Mouse (Mus musculus) liver, embryonic 14.5 days (tissue): ENCODE measurements around the gene Bag6. TPM values are rescaled to one million over a fixed set of nuclear protein-coding genes. Genes with fewer than 3 reads are reported as not detected.
"Not testable (repeated sequence)": the region's sequence is repeated elsewhere in the genome, so short reads cannot be mapped to it uniquely, and the experiment has no call there.

Source experiments
- ATAC-seq: fragments of 200-750 bp; cut with Nextera tagmentation; 2 replicates; pipeline ENCODE4 v1.8.0; 2017; ENCODE audit warnings: moderate number of reproducible peaks, mild to moderate bottlenecking, moderate library complexity; ENCODE audit not compliant: insufficient read depth
- DNase-seq, 3 experiments: peaks; one replicate each; pipeline ENCODE4 v3.0.0-alpha.2; 2012 to 2013; ENCODE audit warnings: low read depth in 3 of 3, low spot score in 3 of 3
- H3K27ac ChIP-seq: fragments of 300-500 bp; sonication (generic); 2 replicates; pipeline ENCODE4 v1.5.1; 2014; ENCODE audit warnings: moderate library complexity, mild to moderate bottlenecking, control low read depth, inconsistent platforms
- H3K27me3 ChIP-seq: fragments of 300-500 bp; sonication (generic); 2 replicates; pipeline ENCODE4 v1.6.1; 2014; ENCODE audit warnings: mild to moderate bottlenecking, low read length, moderate library complexity; ENCODE audit not compliant: control insufficient read depth, insufficient read depth
- H3K36me3 ChIP-seq: fragments of 300-500 bp; sonication (generic); replicated peaks from 2 replicates; pipeline ENCODE4 v1.6.1; 2014; ENCODE audit warnings: low read depth; ENCODE audit not compliant: control insufficient read depth, insufficient read depth
- H3K4me1 ChIP-seq, 2 experiments: fragments of 200-500 bp in 1 of 2; fragments of 300-500 bp in 1 of 2; sonication (generic) in 1 of 2; replicated peaks; 2 replicates each; pipeline ENCODE4 v1.6.1; 2012 to 2014; ENCODE audit warnings: antibody characterized with exemption in 1 of 2, inconsistent platforms in 1 of 2, low read length in 1 of 2; ENCODE audit not compliant: control insufficient read depth in 2 of 2, insufficient read depth in 2 of 2
- H3K4me2 ChIP-seq: fragments of 300-500 bp; sonication (generic); 2 replicates; pipeline ENCODE4 v1.6.1; 2014; ENCODE audit warnings: low read depth, mild to moderate bottlenecking, control low read depth, moderate library complexity
- H3K4me3 ChIP-seq, 2 experiments: fragments of 200-500 bp in 1 of 2; fragments of 300-500 bp in 1 of 2; sonication (generic) in 1 of 2; 2 replicates each; pipeline ENCODE4 v1.5.1; 2012 to 2014; ENCODE audit warnings: low read depth in 2 of 2, low read length in 2 of 2, mild to moderate bottlenecking in 2 of 2, control low read depth in 1 of 2, inconsistent platforms in 1 of 2, moderate library complexity in 1 of 2; ENCODE audit not compliant: insufficient read depth in 1 of 2
- H3K9ac ChIP-seq: fragments of 300-500 bp; sonication (generic); replicated peaks from 2 replicates; pipeline ENCODE4 v1.6.1; 2014; ENCODE audit warnings: mild to moderate bottlenecking, control low read depth, moderate library complexity
- H3K9me3 ChIP-seq: fragments of 300-500 bp; sonication (generic); 2 replicates; pipeline ENCODE4 v1.6.1; 2016; ENCODE audit warnings: low read length, mixed read lengths; ENCODE audit not compliant: control insufficient read depth
- CTCF ChIP-seq: IDR thresholded peaks from 2 replicates; pipeline ENCODE4 v1.5.1; 2016; ENCODE audit warnings: antibody characterized with exemption, low read depth, control low read depth
- EP300 ChIP-seq: IDR thresholded peaks from 2 replicates; pipeline ENCODE4 v1.6.1; 2016; ENCODE audit warnings: antibody characterized with exemption, low read depth
- WGBS: fragments of 180-500 bp; shearing (Covaris S2); extraction: QIAGEN DNeasy Blood & Tissue Kit; methylation state at CpG from one replicate; pipeline ENCODE4 v1.1.7; 2014; ENCODE audit not compliant: insufficient replicate concordance; 5-methylcytosine and 5-hydroxymethylcytosine counted together
- polyA plus RNA-seq, 2 experiments: library from polyadenylated mRNA; depleted of rRNA in 1 of 2; stranded (reverse) in 1 of 2; unstranded in 1 of 2; fragments of >200 nt; fragmentation: Nextera tagmentation in 1 of 2; extraction: Ambion mirVana in 1 of 2; gene quantifications; 2 replicates each; pipeline versions ENCODE4 v1.2.1 to v1.2.3; 2012 to 2014

Bag6 gene
- polyA plus RNA-seq, 2 experiments, result 22.9 to 45.7 TPM

DNA sequence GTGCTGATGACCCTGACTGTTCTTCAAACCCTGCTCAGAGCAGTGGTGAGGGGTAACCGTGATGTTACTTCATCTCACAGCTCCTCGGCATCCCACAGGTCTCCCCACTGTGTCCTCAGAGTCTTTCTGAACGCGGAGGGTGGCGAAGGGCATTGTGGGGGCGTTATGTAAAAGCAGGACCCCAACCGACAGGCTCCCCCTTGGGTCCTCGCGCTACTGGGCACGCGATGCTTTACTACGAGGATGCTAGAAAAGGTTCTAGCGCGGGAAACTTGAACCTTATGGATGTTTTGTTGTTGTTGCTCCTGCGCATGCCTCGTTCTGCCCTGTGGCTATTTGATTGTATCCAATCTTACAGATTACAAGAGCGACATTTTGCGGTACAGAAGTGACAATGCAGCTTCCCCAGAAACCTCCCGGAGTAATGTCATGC lies 13.1 kb upstream of the Bag6 start, which contains the start of gene Csnk2b:
TSS of gene Csnk2b (minus strand) at position 183 of the 433 bp plus-strand sequence.
- H3K9ac ChIP-seq, result peak within 1 kb of the TSS; percentile 92
- peak within 1 kb of the TSS; percentile 98 for H3K4me2 ChIP-seq
- peak within 1 kb of the TSS; percentile 84 to 85 for H3K4me3 ChIP-seq
- no peaks in the 10 kb centered on the region for H3K9me3 ChIP-seq
- H3K4me1 ChIP-seq, result peaks cover 14 to 16% of the 10 kb centered on the region in 2 experiments
- WGBS, result under 1% methylated on average over 19 of the region's 19 CpGs
- TF ChIP-seq EP300, result no peak
- peak; percentile 32; the same call in 1 of the 2 replicates for TF ChIP-seq CTCF
- DNase-seq (peak; percentile 41 to 45 (median 44)), ATAC-seq (no peak; the same call in 1 of the 2 replicates)
- peaks cover 32% of the 10 kb centered on the region for H3K36me3 ChIP-seq
- no peaks in the 10 kb centered on the region for H3K27me3 ChIP-seq
- peak within 1 kb of the TSS; percentile 90 for H3K27ac ChIP-seq

DNA sequence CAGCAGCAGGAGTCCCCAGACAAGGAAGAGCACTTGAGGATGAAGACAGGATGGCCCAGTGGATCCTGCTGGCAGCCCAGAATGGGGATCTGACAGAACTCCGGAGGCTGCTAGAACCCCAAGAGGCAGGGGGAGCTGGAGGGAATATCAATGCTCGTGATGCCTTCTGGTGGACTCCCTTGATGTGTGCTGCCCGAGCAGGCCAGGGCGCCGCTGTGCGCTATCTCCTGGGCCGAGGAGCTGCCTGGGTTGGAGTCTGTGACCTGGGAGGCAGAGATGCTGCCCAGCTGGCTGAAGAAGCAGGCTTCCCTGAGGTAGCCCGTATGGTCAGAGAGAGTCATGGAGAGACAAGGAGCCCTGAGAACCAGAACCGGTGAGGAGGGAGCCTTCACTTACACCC lies 11.7 kb upstream of the Bag6 start:
- H3K9ac ChIP-seq, H3K9me3 ChIP-seq, H3K4me2 ChIP-seq, DNase-seq, H3K27me3 ChIP-seq, H3K4me3 ChIP-seq, H3K27ac ChIP-seq, ATAC-seq: not testable (repeated sequence)
- Histone ChIP-seq H3K4me1 (peaks cover 14 to 19% of the 10 kb centered on the region in 2 experiments), H3K36me3 (peaks cover 22% of the 10 kb centered on the region)
- WGBS, result 84% methylated on average over 9 of the region's 9 CpGs

DNA sequence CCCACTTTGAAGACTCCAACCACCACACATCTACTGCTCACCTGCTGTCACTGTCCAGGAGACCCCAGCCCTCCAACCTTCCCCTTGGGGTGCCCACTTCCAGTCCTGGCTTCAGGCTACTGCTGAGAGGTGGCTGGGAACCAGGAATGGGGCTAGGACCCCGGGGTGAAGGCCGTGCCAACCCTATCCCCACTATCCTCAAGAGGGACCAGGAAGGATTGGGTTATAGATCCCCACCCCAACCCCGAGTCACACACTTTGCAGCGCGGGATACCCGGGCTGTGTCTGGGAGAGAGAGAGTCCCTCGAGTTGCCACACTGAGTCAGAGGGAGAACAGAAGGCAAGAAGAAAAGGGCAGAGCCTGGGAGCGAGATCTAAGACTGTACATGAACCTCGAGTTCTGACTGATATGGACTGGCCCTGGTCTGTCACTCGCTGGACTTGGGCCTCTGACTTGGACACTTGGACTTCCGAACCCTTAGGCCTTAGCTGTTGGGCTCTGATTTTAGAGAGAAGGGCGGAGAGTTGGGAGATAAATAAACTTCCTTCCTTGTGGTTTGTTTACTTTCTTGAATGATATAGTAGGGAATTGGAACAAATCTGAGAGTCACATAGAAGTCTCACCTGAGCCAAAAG lies 10.6 kb upstream of the Bag6 start:
- Histone ChIP-seq H3K4me1 (peaks cover 16 to 19% of the 10 kb centered on the region in 2 experiments), H3K36me3 (peaks cover 13% of the 10 kb centered on the region)
- H3K9me3 ChIP-seq, H3K4me3 ChIP-seq, H3K4me2 ChIP-seq, H3K27ac ChIP-seq, H3K9ac ChIP-seq, DNase-seq, H3K27me3 ChIP-seq, ATAC-seq: not testable (repeated sequence)
- WGBS, result 86% methylated on average over 12 of the region's 12 CpGs

DNA sequence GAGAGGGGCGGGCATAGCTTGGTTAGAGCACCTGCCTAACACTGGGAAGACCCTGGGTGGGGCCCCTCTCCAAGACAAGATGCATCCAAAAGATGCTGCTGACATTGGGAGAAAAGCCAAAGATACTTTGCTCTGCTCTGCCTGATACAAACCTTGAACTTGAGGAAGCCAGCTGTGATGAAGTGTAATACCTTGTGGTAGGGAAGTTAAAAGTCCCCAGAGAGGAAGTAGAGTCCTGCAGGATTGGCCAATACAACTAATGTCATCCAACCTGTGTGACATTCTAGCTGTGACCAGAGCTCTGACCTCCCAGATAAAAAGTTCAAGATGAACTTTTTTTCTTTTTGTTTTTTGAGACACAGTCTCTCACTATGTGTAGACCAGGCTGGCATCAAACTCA lies 9.9 kb upstream of the Bag6 start:
- peaks cover 13 to 14% of the 10 kb centered on the region in 2 experiments for H3K4me1 ChIP-seq
- no peak overlapping the region for H3K9ac ChIP-seq
- 86% methylated on average over 1 of the region's 1 CpGs for WGBS
- ATAC-seq, result no peak
- peaks cover 11% of the 10 kb centered on the region for H3K36me3 ChIP-seq
- H3K9me3 ChIP-seq, result no peaks in the 10 kb centered on the region
- peak overlapping the region; percentile 70; the same call in 1 of the 2 replicates for H3K27ac ChIP-seq
- peak overlapping the region; percentile 91; the same call in 1 of the 2 replicates for H3K4me2 ChIP-seq
- H3K27me3 ChIP-seq, result no peaks in the 10 kb centered on the region
- DNase-seq, result no peak
- H3K4me3 ChIP-seq, result no peak overlapping the region
- TF ChIP-seq CTCF, result no peak
- TF ChIP-seq EP300, result no peak

DNA sequence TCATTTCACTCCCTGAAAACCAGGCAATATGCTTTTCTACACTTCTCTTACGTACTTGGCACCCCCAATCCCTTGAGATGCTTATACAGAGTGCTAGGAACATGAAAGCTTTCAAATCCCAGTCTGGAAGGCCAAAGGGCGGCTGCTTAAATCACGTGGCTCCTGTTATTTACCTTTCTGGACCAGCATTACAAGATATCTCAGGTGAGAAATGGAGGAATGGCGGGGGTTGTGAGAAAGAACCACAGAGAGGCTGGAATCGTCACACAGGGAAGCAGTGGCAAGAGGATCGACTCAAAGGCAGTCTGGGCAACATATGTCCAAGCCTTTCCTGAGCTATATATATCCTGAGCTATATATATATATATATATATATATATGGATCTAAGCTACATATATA lies 9.4 kb upstream of the Bag6 start:
- Histone ChIP-seq H3K27me3 (no peaks in the 10 kb centered on the region), H3K4me1 (peaks cover 10 to 12% of the 10 kb centered on the region in 2 experiments), H3K4me3 (peak overlapping the region; percentile 61 to 71; a peak in 3 of 4 replicates), H3K27ac (peak overlapping the region; percentile 70), H3K9me3 (no peaks in the 10 kb centered on the region), H3K36me3 (peaks cover 11% of the 10 kb centered on the region), H3K4me2 (peak overlapping the region; percentile 91), H3K9ac (peak overlapping the region; percentile 79)
- 37% methylated on average over 6 of the region's 6 CpGs for WGBS
- DNase-seq, result no peak
- no peak for ATAC-seq
- TF ChIP-seq CTCF (no peak), EP300 (no peak)
